Mouse (Mus musculus) embryonic fibroblast, embryonic 13.5 days (primary cell): ENCODE data around the gene Eif4enif1.

ENCODE experiments used
- CTCF ChIP-seq: IDR thresholded peaks from 2 replicates; pipeline ENCODE4 v1.5.1; 2011; ENCODE audit warnings: mild to moderate bottlenecking, control low read depth, low read length, moderate library complexity, borderline replicate concordance; ENCODE audit not compliant: insufficient read depth
- POLR2A ChIP-seq: IDR thresholded peaks from 2 replicates; pipeline ENCODE4 v1.6.1; 2011; ENCODE audit warnings: low read depth, mild to moderate bottlenecking, control low read depth, low read length, moderate library complexity

DNA sequence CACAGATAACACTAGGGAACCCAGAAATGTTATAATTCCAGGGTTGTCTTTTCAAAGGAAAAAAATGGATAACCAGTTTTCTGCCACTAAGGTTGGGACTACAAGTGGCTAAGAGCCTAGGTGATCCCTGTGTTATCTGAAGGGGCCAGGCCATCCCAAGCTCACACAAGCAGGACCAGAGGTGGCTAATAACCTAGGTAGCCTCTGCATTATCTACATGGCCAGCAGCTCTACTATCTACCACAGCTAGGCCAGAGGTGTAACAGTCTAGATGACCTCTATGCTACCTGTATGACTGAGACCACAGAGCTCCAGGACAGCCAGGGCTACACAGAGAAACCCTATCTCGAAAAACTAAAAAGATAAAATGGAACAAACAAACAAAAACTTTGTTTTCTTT, 57.3 kb downstream of the Eif4enif1 start:
- no peak for TF ChIP-seq CTCF
- no peak for TF ChIP-seq POLR2A
